Mouse (Mus musculus): Measurements from ENCODE around the gene Scaper.

DNA sequence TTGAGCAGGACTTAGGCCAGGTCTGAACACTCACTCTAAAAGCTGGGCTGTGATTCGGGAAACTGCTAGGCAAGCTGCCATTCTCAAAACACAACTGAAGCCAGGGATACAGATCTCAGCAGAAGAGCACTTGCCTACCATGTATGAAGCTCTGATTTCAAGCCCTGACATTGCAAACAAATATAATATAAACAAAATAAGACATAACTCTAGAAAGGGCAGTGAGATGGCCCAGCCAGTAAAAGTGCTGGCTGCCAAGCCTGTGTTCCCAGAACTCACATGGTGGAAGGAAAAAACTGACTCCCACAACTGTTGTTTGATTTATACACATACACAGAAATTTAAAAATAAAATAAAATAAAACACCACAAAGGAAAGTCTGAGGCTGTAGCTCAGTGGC is 366.8 kb downstream of the Scaper start:
- TF ChIP-seq CTCF (conservative IDR thresholded peaks at IDR 0.05; ENCODE audit: low read length) (no peak), POU5F1 (IDR thresholded peaks at IDR 0.05; ENCODE audit: borderline replicate concordance, low read length) (no peak), NANOG (IDR thresholded peaks at IDR 0.05; ENCODE audit: borderline replicate concordance, low read length) (no peak)

All from E14TG2a.4 (cell line).